Comparison of ENCODE assay signal across 17 mouse cellular contexts in genomic region chr4:138969736-138970135, GRCm38 (mm10). TPM values are rescaled to one million over a fixed set of nuclear protein-coding genes. Genes with fewer than 3 reads are reported as not detected.
DNase-seq lines count a peak whose midpoint lies in the region; ATAC-seq and TF ChIP-seq lines count a peak whose summit lies in the region.
"Had no signal": no experiment of that assay in that cellular context is flagged by ENCODE, and none has a peak within 500 bp of the region (broad histone marks: within the 10 kb centered on the region; RNA-seq: fewer than 3 reads in every experiment).

No protein-coding gene starts in this region.

- 0 out of 2 replicates have a peak overlapping the region, but pooled peaks have one; percentile 42 for H3K9ac ChIP-seq in intestine, postnatal 0 days (ENCODE audit: low read depth, low read length)
- H3K9ac ChIP-seq: limb, embryonic 12.5 days had no signal

- ATAC-seq in intestine, postnatal 0 days = no peak
- ATAC-seq in megakaryocyte-erythroid progenitor cell, adult 5-6 weeks (replicated peaks; ENCODE audit: low FRiP score, low TSS enrichment, poor library complexity, severe bottlenecking) = no peak
- ATAC-seq: forebrain, embryonic 14.5 days had no signal

- 58% methylated on average over 9 of the region's 9 CpGs for WGBS in heart, embryonic 10.5 days
- WGBS in intestine, postnatal 0 days = 17% methylated on average over 9 of the region's 9 CpGs

- H3K27me3 ChIP-seq in heart, embryonic 10.5 days (ENCODE audit: insufficient read depth, poor library complexity, severe bottlenecking) = peaks cover 18% of the 10 kb centered on the region
- H3K27me3 ChIP-seq in intestine, postnatal 0 days (replicated peaks; ENCODE audit: control insufficient read depth, insufficient read depth, low read length) = no peaks in the 10 kb centered on the region

- H3K4me1 ChIP-seq in heart, embryonic 10.5 days = peaks cover 48% of the 10 kb centered on the region
- H3K4me1 ChIP-seq in intestine, postnatal 0 days (replicated peaks; ENCODE audit: control insufficient read depth, insufficient read depth, low read length) = peaks cover 6% of the 10 kb centered on the region

- H3K9me3 ChIP-seq in heart, embryonic 10.5 days = no peaks in the 10 kb centered on the region
- no peaks in the 10 kb centered on the region for H3K9me3 ChIP-seq in intestine, postnatal 0 days (ENCODE audit: control insufficient read depth)
- H3K9me3 ChIP-seq: limb, embryonic 12.5 days had no signal

- H3K27ac ChIP-seq in heart, embryonic 10.5 days = peak overlapping the region; percentile 12; the same call in 1 of the 2 replicates
- peak overlapping the region; percentile 84 for H3K27ac ChIP-seq in intestine, postnatal 0 days (ENCODE audit: low read depth, low read length)
- H3K27ac ChIP-seq: limb, embryonic 12.5 days had no signal

- DNase-seq in heart, embryonic 10.5 days (ENCODE audit: low spot score) = no peak
- DNase-seq in heart, postnatal 14 days = no peak
- DNase-seq in 416B (ENCODE audit: low read depth) = peak; percentile 20
- peak; percentile 70 for DNase-seq in lung, postnatal 36 days
- DNase-seq in cerebellum, adult 11-12 months = no peak
- no peak for DNase-seq in urinary bladder, postnatal 14 days (ENCODE audit: low spot score)
- DNase-seq: adrenal gland, postnatal 10 days; gastrocnemius, postnatal 25 days; midbrain, embryonic 14.5 days had no signal

- H3K4me2 ChIP-seq in intestine, postnatal 0 days (replicated peaks; ENCODE audit: low read depth) = peak overlapping the region; percentile 68
- H3K4me2 ChIP-seq: limb, embryonic 12.5 days had no signal

- H3K36me3 ChIP-seq in heart, embryonic 10.5 days = no peaks in the 10 kb centered on the region
- H3K36me3 ChIP-seq in intestine, postnatal 0 days (ENCODE audit: control insufficient read depth, insufficient read depth) = no peaks in the 10 kb centered on the region
- H3K36me3 ChIP-seq: limb, embryonic 12.5 days had no signal

- intact Hi-C loops in heart, postnatal 14 days (cut with DNase I) = loop anchor here (2.0 kb wide), 1 partner anchor 47 kb away; no protein-coding TSS in a partner anchor

- no peak overlapping the region for H3K4me3 ChIP-seq in heart, embryonic 10.5 days
- peak overlapping the region; percentile 55 for H3K4me3 ChIP-seq in intestine, postnatal 0 days (ENCODE audit: low read depth, low read length)
- H3K4me3 ChIP-seq: limb, embryonic 12.5 days had no signal

- TF ChIP-seq CTCF in intestine, postnatal 0 days (IDR thresholded peaks at IDR 0.05; ENCODE audit: low read depth) = no peak

RNA-seq across cellular contexts. Expression of gene Rnf186, which starts 2.8 kb away (rescaled TPM):
- 0.14 TPM in 1 of 2 replicates, not detected in the other for polyA plus RNA-seq in heart, embryonic 10.5 days (2016; fragmentation: Nextera tagmentation; extraction: Ambion mirVana)
- total RNA-seq in heart, postnatal 14 days (2021) = under 1 TPM in 1 of 2 experiments, not detected in 1; 0.22 TPM
- 65.2 and 70.7 TPM in 2 replicates for polyA plus RNA-seq in intestine, postnatal 0 days (2015; fragmentation: Nextera tagmentation; extraction: Ambion mirVana)
- not detected in 2 replicates for total RNA-seq in megakaryocyte-erythroid progenitor cell, adult 5-6 weeks (2014; fragmentation: Nextera tagmentation)
- total RNA-seq in megakaryocyte-erythroid progenitor cell, adult 5-6 weeks (2017) = not detected in 2 replicates
- total RNA-seq: adrenal gland, postnatal 10 days; gastrocnemius, postnatal 25 days; left cerebral cortex, adult 18-20 months had no signal
- polyA plus RNA-seq: C2C12; forebrain, embryonic 14.5 days; heart, embryonic 14.5 days; limb, embryonic 12.5 days; midbrain, embryonic 14.5 days; neural tube, embryonic 11.5 days had no signal

RNA-seq across cellular contexts. Expression of gene Tmco4, which starts 3.0 kb away (rescaled TPM):
- polyA plus RNA-seq in heart, embryonic 10.5 days (2016; fragmentation: Nextera tagmentation; extraction: Ambion mirVana) = 3.4 and 4.2 TPM in 2 replicates
- total RNA-seq in heart, postnatal 14 days (2021) = 1 to 10 TPM; 7.9 to 8.4 TPM
- polyA plus RNA-seq in intestine, postnatal 0 days (2015; fragmentation: Nextera tagmentation; extraction: Ambion mirVana) = 11.0 and 12.2 TPM in 2 replicates
- total RNA-seq in megakaryocyte-erythroid progenitor cell, adult 5-6 weeks (2014; fragmentation: Nextera tagmentation) = 7.3 and 7.8 TPM in 2 replicates
- 6.2 and 13.1 TPM in 2 replicates for total RNA-seq in megakaryocyte-erythroid progenitor cell, adult 5-6 weeks (2017)

RNA-seq across cellular contexts. Expression of gene Otud3, which starts 56.0 kb away (rescaled TPM):
- polyA plus RNA-seq in heart, embryonic 10.5 days (2016; fragmentation: Nextera tagmentation; extraction: Ambion mirVana) = 3.1 and 5.2 TPM in 2 replicates
- total RNA-seq in heart, postnatal 14 days (2021) = 10 to 100 TPM in 1 of 2 experiments, 1 to 10 TPM in 1; 9.4 to 10.0 TPM
- 3.5 and 3.6 TPM in 2 replicates for polyA plus RNA-seq in intestine, postnatal 0 days (2015; fragmentation: Nextera tagmentation; extraction: Ambion mirVana)
- 3.7 and 6.6 TPM in 2 replicates for total RNA-seq in megakaryocyte-erythroid progenitor cell, adult 5-6 weeks (2014; fragmentation: Nextera tagmentation)
- total RNA-seq in megakaryocyte-erythroid progenitor cell, adult 5-6 weeks (2017) = 5.0 and 9.7 TPM in 2 replicates

Comparison
In these comparisons a context has a peak if more than half of its experiments do, and no peak if none do; other contexts are left out.
1. DNase-seq: peak in 416B (single experiment) and lung, postnatal 36 days (single experiment); none in heart, embryonic 10.5 days (single experiment), heart, postnatal 14 days (0 of 2), cerebellum, adult 11-12 months (single experiment) and urinary bladder, postnatal 14 days (single experiment).